Mouse (Mus musculus): ENCODE data around the gene Tmem260. TPM values are rescaled to one million over a fixed set of nuclear protein-coding genes. Genes with fewer than 3 reads are reported as not detected.
"Not testable (repeated sequence)": the region's sequence is repeated elsewhere in the genome, so short reads cannot be mapped to it uniquely, and the experiment has no call there.

Tmem260 gene
- 10 to 100 TPM; 21.6 to 22.2 TPM for total RNA-seq (2021)
- long read RNA-seq, experiment 1, full-length matches to known transcripts: 10 of 11 reads
- long read RNA-seq, experiment 1, partial matches to known transcripts: 0 of 11 reads
- long read RNA-seq, experiment 1, other reads (novel, unspliced or antisense): 1 of 11 reads
- long read RNA-seq, experiment 2, full-length matches to known transcripts: 3 of 7 reads
- long read RNA-seq, experiment 2, partial matches to known transcripts: 1 of 7 reads
- long read RNA-seq, experiment 2, other reads (novel, unspliced or antisense): 3 of 7 reads

GRCm38 (mm10) chr14:48445984-48446683 is at the start of gene Tmem260:
Gene Tmem260, plus strand, starts transcription at chr14:48446124.
- peak; percentile 94 to 95 for DNase-seq (ENCODE audit: low spot score in 2 of 2)

DNA sequence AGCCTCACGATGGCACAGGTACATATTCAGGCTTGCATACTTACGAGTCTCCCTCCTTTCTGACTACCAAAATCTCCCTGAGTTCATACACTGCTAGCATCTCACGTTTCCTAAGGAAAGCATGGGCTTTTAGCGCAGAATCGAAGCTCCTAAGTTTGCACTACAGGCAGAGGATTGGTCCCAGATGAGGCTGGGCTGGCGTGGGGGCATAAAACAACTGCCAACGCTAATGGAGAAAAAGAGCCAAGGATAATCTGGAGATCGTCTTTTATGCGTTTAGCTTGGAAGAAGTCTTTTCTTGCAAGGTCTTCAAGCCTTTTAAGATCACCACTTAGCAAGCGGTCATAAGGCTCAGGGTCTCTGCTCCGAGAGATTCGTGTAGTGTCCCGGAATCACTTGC is 39.8 kb upstream of the Tmem260 start:
- DNase-seq (ENCODE audit: low spot score in 2 of 2): no peak

- DNase-seq (ENCODE audit: low spot score in 2 of 2): no peak
Observed at GRCm38 (mm10) chr14:48417064-48417463, 28.9 kb upstream of the Tmem260 start.

DNA sequence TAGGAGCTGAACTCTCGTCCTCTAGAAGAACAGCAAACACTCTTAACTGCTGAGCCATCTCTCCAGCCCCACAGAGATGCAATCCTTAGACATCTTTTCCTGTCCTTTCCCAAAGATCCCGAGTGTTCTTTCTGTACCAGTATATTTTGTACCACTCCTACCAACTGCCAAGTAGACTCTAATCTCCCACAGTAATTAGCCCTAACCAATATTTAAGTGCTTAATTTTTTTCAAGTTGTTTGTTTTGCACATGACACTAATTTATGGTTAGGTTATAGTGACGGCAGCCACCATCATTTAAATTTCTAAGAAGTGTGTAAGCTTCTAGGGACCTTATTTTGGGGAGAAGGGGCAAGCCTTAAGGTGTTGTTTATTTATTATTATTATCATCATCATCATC is 27.7 kb upstream of the Tmem260 start:
- no peak for DNase-seq (ENCODE audit: low spot score in 2 of 2)

DNA sequence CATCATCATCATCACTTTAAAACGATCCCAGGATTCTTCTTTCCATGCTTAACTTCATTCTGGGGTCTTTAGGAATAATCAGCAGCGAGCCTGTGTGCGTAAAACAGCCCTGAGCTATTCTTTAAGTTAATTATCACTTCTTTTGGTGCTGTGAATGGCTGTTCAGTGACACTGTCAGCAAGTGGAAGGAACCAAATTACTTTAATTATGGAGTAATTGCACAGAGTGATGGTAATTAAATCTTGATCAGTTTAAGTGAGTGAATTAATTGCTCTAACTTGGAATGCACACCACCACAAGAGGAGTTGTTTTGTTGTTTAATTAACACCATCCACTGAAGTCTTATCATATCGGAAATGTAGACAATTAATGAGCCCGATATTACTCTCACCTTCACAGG is 27.3 kb upstream of the Tmem260 start:
- DNase-seq (ENCODE audit: low spot score in 2 of 2): no peak

- no peak for DNase-seq (ENCODE audit: low spot score in 2 of 2)
Observed at GRCm38 (mm10) chr14:48421476-48421875, 24.4 kb upstream of the Tmem260 start.

DNA sequence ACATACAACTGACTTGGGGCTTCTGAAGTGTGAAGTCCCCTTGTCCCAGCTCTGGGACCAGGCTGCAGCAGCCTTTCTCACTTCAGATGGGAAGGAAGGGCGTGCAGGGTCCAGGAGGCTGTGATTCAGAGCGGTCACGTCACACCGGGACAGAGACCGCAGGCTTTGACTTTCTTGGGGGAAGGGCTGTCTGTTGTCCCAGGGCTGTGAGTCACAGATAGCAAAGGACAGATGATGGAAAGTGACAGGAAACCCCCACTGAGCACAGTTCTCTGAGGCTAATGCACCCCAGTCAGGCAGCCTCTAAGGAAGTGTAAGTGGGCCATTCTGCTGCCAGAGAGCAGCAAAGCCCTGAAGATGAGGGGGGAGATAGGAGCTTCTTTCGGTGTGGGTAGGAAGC is 23.9 kb upstream of the Tmem260 start:
- DNase-seq (ENCODE audit: low spot score in 2 of 2): no peak

GRCm38 (mm10) chr14:48422436-48422835 is 23.5 kb upstream of the Tmem260 start:
- no peak for DNase-seq (ENCODE audit: low spot score in 2 of 2)

DNA sequence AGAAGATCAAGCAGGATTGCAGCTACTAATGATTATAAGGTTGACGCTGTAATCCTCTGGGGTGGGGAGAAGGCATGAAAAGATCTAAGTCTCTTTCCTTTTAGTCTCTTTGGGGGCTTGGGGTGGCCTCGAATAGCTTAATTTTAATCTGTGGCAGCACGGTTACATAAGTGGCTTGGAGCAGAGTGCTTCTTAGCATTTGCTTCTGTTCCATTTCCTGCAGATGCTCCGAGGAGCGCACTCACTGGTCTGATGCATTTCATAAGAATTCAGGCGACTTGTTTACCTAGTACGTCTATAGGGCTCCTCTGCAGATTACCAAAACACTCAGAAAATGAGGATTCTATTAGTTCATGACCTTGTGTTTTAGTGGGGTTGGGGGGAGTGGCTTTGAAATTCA is 23.0 kb upstream of the Tmem260 start:
- no peak for DNase-seq (ENCODE audit: low spot score in 2 of 2)

GRCm38 (mm10) chr14:48431978-48432377 is 13.9 kb upstream of the Tmem260 start:
- no peak for DNase-seq (ENCODE audit: low spot score in 2 of 2)

DNA sequence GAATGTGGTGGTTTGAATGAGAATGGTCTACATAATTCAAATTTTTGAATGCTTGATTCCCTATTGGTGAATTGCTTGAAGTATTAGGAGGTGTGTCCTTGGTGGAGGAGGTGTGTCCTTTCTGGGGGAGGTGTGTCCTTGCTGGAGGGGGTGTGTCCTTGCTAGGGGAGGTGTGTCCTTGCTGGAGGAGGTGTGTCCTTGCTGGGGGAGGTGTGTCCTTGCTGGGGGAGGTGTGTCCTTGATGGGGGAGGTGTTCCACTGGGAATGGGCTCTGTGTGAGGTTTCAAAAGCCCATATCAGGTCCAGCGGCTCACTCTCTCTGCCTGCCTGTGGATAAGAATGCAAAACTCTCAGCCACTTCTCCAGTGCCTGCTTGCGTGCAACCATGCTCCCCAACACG is 2.1 kb upstream of the Tmem260 start:
- no peak for DNase-seq (ENCODE audit: low spot score in 2 of 2)

DNA sequence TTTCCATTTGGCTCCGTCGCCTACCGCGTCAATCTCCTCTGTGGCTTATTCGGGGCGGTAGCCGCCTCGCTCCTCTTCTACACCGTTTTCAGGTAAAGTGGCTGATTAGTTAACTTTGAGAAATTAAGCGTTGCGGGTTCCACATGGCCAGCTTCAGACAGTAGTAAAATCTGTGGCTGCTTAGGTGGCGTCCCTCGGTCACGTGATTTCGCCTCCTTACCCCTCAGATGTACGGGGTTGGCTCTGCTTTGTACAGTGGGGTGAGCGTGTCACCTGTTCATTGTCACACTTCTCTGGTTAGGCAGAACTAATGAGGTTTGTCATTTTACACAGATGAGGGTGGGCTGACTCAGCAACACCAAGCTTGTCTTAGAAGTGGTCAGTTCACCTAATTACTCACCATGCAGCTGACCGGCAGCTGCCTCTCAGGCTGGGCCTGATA is 6.1 kb downstream of the Tmem260 start:
- no peak for DNase-seq (ENCODE audit: low spot score in 2 of 2)

DNA sequence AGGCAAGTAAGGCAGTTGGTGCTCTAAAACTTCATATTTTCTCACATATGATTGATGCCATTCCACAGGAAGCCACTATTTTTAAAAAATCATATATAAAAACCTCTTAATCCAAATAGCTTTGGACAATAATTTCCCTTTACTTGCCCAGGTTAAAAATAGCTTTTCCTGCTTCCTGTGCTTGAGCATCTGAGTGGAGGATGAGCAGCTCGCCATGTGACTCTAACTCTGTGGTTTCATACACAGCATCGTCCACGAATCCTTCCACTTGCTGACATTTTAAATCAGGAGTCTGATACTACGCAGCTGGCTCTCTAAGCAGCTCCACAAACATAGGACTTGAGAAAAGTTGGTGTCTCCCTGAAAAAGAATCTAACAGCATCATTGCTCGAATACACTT is 7.5 kb downstream of the Tmem260 start:
- DNase-seq (ENCODE audit: low spot score in 2 of 2): no peak

- no peak for DNase-seq (ENCODE audit: low spot score in 2 of 2)
Observed at GRCm38 (mm10) chr14:48456305-48457092, 10.6 kb downstream of the Tmem260 start.

DNA sequence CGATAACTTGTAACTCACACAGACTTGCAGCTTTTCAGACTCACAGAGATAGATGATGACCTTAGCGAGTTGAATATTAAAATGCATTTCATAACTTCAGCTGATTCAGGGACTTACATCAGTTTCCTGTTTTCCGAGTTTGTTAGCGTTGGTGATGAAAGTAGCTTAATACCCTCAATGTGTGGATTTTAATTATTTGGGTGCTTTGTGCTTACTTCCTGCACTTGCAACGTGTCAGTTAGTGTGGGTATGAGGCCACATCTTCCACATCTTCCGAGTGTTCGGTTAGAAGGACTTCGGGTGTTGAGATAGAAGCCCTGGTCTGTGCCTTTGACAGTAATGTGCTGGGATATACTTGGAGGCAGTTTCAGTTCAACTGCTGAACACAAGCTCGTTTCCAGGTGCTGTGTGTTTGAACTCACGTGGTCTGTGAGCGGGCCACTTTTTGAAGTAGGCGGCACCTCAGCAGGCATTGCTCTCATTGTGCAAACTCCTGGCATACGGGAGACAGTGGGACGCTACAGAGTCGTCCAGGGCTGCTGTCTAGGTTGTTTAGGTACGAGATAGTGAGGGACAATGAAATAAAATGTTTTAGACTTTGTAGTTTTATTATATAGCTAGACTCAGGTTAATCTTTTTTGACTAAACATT is 11.5 kb downstream of the Tmem260 start:
- no peak for DNase-seq (ENCODE audit: low spot score in 2 of 2)

GRCm38 (mm10) chr14:48458901-48459300 is 13.0 kb downstream of the Tmem260 start:
- no peak for DNase-seq (ENCODE audit: low spot score in 2 of 2)

DNA sequence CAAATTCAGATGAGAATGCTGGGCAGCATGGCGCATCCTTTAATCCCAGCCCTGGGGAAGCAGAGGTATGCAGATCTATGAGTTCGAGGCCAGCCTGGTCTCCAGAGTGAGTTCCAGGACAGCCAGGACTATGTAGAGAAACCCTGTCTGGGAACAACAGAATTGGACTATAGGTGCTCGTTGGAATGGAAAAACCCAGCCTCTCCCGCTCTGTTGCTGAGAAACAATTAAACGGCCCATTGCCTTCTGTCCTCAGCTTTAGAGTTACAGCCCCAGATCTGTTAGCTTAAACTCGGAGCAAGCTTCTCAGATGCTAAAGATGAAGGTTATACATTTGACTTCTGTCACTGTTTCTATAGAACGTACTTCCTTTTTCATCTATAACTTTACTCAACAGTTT is 22.4 kb downstream of the Tmem260 start:
- DNase-seq (ENCODE audit: low spot score in 2 of 2): no peak

- no peak for DNase-seq (ENCODE audit: low spot score in 2 of 2)
Observed at GRCm38 (mm10) chr14:48470742-48471487, 25.0 kb downstream of the Tmem260 start.

DNA sequence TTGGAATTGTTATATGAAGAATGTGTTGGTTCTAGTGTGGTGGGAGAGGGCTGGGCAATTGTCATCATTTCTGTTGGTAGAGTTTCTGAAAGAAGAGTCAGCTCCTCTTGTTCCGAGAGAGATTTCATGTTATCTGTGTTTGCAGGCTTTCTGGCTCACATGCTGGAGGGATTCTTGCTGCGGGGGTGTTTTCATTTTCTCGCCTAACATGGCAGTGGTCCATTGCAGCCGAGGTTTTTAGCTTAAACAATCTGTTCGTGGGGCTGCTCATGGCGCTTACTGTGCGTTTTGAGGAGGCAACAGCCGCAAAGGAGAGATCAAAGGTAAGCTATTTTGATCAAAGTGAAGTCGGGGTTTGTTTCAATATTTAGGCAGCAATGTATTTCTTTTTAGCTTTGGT is 26.3 kb downstream of the Tmem260 start:
- DNase-seq (ENCODE audit: low spot score in 2 of 2): peak; percentile 54 to 84

DNA sequence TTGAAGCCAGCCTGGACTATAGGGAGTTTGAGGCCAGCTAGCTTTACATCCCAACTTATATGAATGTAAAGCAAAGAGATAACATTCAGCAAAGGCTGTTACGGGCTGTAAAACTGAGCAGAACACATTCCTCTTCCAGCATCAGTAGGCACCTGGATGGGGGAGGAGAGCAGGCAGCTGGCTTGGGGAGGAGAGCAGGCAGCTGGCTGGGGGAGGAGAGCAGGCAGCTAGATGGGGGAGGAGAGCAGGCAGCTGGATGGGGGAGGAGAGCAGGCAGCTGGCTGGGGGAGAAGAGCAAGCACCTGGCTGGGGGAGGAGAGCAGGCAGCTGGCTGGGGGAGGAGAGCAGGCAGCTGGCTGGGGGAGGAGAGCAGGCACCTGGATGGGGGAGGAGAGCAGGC is 29.4 kb downstream of the Tmem260 start:
- DNase-seq (ENCODE audit: low spot score in 2 of 2): no peak

DNA sequence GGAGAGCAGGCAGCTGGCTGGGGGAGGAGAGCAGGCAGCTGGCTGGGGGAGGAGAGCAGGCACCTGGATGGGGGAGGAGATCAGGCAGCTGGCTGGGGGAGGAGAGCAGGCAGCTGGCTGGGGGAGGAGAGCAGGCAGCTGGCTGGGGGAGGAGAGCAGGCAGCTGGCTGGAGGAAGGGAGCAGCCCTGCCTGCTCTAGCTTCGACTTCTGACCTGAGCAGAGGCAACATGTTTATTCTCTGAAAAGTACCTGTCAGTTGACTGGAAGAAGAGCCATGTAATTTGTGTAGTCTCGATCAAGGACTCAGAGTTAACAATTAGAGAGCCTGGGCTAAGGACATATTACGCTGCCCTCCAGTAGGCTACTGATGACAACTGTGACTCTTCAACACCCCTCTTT is 29.9 kb downstream of the Tmem260 start:
- DNase-seq (ENCODE audit: low spot score in 2 of 2): not testable (repeated sequence)
